Mouse (Mus musculus) c-Kit-positive CD71-negative TER-119-negative erythroid progenitor cells, embryonic 14.5 days (primary cell): ENCODE measurements at regions not wholly inside any gene's neighbourhood (a gene's known extent, or its start where the extent isn't known, plus 50 kb on each side); places are given as distances from the start of the nearest gene placed in this dataset.

ENCODE experiments used
- DNase-seq: peaks from one replicate; pipeline ENCODE4 v3.0.0-alpha.2; 2013; ENCODE audit warnings: low read depth

- DNase-seq, result no peak
These were observed 79.6 kb downstream of the Zfp36l2 start for GRCm38 (mm10) chr17:84107946-84108686.

- DNase-seq, result no peak
These were observed 80.2 kb downstream of the Zfp36l2 start for GRCm38 (mm10) chr17:84107497-84107896.

- DNase-seq, result no peak
These were observed 83.5 kb downstream of the Zfp36l2 start for GRCm38 (mm10) chr17:84104242-84104641.

- no peak for DNase-seq
These were observed 84.4 kb downstream of the Zfp36l2 start for GRCm38 (mm10) chr17:84103344-84103743.

DNA sequence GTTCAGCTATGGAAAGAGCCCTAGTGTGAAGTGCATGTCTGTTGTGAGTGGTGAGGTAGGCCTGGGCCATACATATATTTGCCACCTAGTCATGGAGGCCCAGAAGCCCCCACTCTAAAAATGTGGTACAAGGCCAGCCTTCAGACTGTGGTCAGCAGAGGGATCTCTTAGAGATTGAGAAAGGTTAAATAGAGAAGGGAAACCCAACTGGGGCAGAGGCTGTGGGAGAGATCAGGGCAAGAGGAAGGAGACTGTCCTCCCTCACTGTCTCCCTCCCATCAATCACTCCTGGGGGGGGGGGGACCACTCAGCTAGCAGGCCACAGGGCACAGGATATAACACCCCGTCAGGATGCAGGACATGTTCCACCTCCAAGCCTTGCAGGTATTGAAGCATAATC lies 86.1 kb downstream of the Zfp36l2 start:
- no peak for DNase-seq

- no peak for DNase-seq
These were observed 87.2 kb downstream of the Zfp36l2 start for GRCm38 (mm10) chr17:84100523-84100922.

- DNase-seq, result no peak
These were observed 88.0 kb downstream of the Zfp36l2 start for GRCm38 (mm10) chr17:84099737-84100136.

DNA sequence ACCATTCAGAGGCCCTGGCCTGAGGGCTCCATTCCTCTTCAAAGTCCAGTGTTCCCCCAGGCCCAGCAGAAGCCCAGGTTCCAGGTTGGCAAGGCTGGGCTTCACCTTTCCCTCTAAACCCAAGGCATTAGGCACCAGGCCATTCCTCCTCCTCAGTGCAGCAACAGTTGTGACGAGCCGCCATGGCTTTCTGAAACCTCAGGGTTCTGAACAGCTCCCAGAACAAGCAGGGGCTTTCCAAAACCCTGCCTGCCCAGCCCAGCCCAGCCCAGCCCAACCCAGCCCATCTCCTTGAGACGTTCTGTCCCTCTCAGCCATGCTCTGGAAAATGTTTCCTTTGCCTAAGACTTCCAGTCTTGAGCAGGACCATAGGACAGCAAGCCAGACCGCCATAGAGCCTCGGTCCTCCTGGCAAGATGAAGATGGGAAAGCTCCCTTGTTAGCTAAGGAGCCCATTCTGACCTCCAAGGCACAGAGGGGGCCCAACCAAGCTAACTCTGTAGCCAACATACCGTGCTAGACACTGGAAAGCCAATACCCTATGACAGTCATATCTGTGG lies 89.8 kb downstream of the Zfp36l2 start:
- DNase-seq, result no peak

GRCm38 (mm10) chr17:84097286-84097685 lies 90.5 kb downstream of the Zfp36l2 start:
- DNase-seq, result no peak

GRCm38 (mm10) chr17:84096345-84097260 lies 91.1 kb downstream of the Zfp36l2 start:
- DNase-seq, result no peak

GRCm38 (mm10) chr17:84095829-84096228 lies 91.9 kb downstream of the Zfp36l2 start:
- no peak for DNase-seq

DNA sequence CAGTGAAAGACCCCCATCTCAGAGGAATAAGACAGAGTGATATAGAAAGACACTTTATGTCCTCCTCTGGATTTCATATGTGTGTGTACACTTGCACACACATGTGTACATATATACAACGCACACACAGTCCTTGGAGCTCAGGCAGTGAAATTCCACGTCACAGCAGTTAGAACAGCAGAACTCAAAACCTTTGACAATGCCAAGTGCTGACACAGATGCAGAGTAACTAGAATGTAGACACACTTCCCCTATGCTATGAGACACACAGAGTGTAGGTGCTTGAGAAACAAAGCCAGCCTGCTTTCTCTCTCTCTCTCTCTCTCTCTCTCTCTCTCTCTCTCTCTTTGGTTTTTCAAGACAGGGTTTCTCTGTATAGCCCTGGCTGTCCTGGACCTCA lies 92.7 kb downstream of the Zfp36l2 start:
- DNase-seq, result no peak

DNA sequence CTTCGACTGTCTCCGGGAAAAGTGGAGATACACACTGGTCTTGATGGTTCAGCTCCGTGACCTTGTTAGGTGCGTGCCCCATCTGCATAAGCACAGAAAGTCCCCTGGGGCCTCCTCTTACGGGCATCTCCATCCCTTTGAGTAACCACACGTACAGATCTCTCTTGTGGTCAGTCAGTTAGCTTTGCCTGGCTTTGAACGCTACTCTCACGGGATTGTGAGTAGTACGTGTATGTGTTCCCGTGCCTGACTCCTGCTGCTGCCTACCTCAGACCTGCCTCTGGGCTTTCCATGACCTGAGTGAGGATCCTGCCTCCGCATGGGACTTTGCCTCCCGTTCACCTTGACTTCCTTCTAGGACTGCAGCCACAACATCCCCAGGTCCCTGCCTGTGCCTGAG lies 101.4 kb downstream of the Zfp36l2 start:
- DNase-seq, result no peak

- no peak for DNase-seq
These were observed 102.0 kb downstream of the Zfp36l2 start for GRCm38 (mm10) chr17:84085721-84086120.

DNA sequence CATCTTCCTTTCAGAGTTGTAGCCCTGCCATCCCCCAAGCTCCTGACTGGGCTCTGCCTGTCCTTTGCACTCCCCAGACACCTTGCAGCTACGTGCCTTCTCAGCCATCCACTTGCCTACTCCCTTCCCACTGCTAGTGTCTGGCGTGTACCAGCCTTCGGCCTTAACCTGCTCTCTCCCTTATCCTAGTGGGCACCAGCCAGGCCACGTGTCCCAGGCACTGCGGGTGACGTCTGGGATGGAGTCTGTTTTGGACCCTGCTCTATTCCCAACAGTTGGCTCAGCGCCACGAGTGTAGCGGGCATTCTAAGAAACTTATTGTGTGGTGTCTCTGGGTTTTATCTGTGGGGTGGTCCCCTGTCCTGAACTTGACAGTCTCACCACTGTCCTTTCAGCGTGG lies 102.5 kb downstream of the Zfp36l2 start:
- no peak for DNase-seq

GRCm38 (mm10) chr17:84083307-84084263 lies 104.2 kb downstream of the Zfp36l2 start:
- DNase-seq, result no peak

DNA sequence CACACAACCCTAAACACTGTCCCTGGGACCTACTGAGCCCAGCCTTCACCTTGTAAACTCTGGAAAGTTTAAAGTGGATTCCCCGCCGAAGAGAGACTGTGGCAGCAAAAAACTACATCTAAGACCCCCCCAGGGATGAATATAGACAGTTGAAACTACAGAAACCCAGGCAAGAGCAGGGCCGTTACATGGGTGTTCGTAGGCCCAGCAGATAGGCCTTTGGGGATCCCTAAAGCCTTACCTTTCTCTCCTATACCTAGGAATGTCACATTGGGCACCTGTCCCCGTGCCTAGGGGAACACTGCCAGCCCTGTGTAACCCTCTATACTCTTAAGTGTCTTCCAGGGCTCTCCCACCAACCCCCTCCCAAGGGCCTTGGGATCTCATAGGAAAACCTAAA lies 105.2 kb downstream of the Zfp36l2 start:
- no peak for DNase-seq

GRCm38 (mm10) chr17:84081751-84082352 lies 105.9 kb downstream of the Zfp36l2 start:
- no peak for DNase-seq

- DNase-seq, result no peak
These were observed 112.4 kb downstream of the Zfp36l2 start for GRCm38 (mm10) chr17:84075081-84075938.
